Mouse (Mus musculus) CD8-positive naive resting alpha-beta T cell, adult 2 months (primary cell): ENCODE data around the gene Npw.
"Not testable (repeated sequence)": the region's sequence is repeated elsewhere in the genome, so short reads cannot be mapped to it uniquely, and the experiment has no call there.

ENCODE experiments used
- DNase-seq, 2 experiments: peaks; one replicate each; pipeline ENCODE4 v3.0.0; 2022; ENCODE audit warnings: low read depth in 2 of 2, low spot score in 2 of 2

The Npw gene

GRCm38 (mm10) chr17:24672141-24672540 lies 13.9 kb upstream of the Npw start:
- no peak for DNase-seq

- DNase-seq: no peak
These were observed 13.1 kb upstream of the Npw start for GRCm38 (mm10) chr17:24671346-24671745.

- no peak for DNase-seq
These were observed 12.1 kb upstream of the Npw start for GRCm38 (mm10) chr17:24670246-24670844.

GRCm38 (mm10) chr17:24669545-24670245 lies 11.4 kb upstream of the Npw start, which contains the start of gene Zfp598:
TSS of gene Zfp598 (plus strand) at chr17:24669687.
- peak; percentile 91 to 92 for DNase-seq

GRCm38 (mm10) chr17:24669214-24669544 lies 10.9 kb upstream of the Npw start:
- not testable (repeated sequence) for DNase-seq

- peak; percentile 50 to 63 for DNase-seq
These were observed 9.2 kb upstream of the Npw start for GRCm38 (mm10) chr17:24667416-24667815.

GRCm38 (mm10) chr17:24667011-24667410 lies 8.8 kb upstream of the Npw start:
- DNase-seq: not testable (repeated sequence)

GRCm38 (mm10) chr17:24654969-24655368 lies 3.3 kb downstream of the Npw start:
- DNase-seq: no peak

GRCm38 (mm10) chr17:24653967-24654710 lies 4.1 kb downstream of the Npw start:
- peak; percentile 49 to 67 for DNase-seq

GRCm38 (mm10) chr17:24651835-24652234 lies 6.4 kb downstream of the Npw start:
- no peak for DNase-seq

GRCm38 (mm10) chr17:24650766-24651165 lies 7.5 kb downstream of the Npw start:
- no peak for DNase-seq

GRCm38 (mm10) chr17:24650070-24650616 lies 8.1 kb downstream of the Npw start, which contains the start of gene Slc9a3r2:
TSS of gene Slc9a3r2 (minus strand) at chr17:24650327.
- no peak for DNase-seq

- no peak for DNase-seq
These were observed 8.6 kb downstream of the Npw start for GRCm38 (mm10) chr17:24649581-24650069.

GRCm38 (mm10) chr17:24648731-24649377 lies 9.4 kb downstream of the Npw start:
- no peak for DNase-seq

- no peak for DNase-seq
These were observed 10.8 kb downstream of the Npw start for GRCm38 (mm10) chr17:24647493-24647892.

GRCm38 (mm10) chr17:24646381-24646780 lies 11.9 kb downstream of the Npw start:
- DNase-seq: no peak

GRCm38 (mm10) chr17:24645916-24646315 lies 12.3 kb downstream of the Npw start:
- no peak for DNase-seq

GRCm38 (mm10) chr17:24644875-24645721 lies 13.2 kb downstream of the Npw start:
- no peak for DNase-seq

GRCm38 (mm10) chr17:24644030-24644715 lies 14.1 kb downstream of the Npw start:
- DNase-seq: no peak
